Mouse (Mus musculus): ENCODE data around the gene Gpc6. TPM values are rescaled to one million over a fixed set of nuclear protein-coding genes. Genes with fewer than 3 reads are reported as not detected.

The Gpc6 gene
- total RNA-seq, 2 experiments from 2014 or later = 22.7 to 30.5 TPM

DNA sequence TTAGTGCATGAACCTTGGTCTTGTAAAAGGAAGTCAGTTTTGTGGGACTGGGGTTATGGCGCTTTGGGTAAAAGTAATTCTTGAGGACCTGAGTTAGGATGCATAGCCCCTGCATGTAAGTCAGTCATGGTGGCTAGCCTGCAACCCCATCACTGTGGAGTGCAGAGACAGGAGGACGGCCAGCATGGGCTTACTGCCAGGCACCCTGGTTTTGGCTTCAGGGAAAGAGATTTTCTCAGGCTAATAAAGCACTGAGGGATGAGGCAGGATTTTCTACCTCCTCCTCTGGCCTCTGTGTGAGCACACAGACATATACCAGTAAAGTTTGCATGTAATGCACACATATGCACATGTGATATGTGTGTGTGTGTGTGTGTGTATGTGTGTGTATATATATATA is 883.2 kb downstream of the Gpc6 start:
- intact Hi-C loops (cut with DNase I) = no loop called here
- no peak for DNase-seq (ENCODE audit: low spot score in 2 of 2)

DNA sequence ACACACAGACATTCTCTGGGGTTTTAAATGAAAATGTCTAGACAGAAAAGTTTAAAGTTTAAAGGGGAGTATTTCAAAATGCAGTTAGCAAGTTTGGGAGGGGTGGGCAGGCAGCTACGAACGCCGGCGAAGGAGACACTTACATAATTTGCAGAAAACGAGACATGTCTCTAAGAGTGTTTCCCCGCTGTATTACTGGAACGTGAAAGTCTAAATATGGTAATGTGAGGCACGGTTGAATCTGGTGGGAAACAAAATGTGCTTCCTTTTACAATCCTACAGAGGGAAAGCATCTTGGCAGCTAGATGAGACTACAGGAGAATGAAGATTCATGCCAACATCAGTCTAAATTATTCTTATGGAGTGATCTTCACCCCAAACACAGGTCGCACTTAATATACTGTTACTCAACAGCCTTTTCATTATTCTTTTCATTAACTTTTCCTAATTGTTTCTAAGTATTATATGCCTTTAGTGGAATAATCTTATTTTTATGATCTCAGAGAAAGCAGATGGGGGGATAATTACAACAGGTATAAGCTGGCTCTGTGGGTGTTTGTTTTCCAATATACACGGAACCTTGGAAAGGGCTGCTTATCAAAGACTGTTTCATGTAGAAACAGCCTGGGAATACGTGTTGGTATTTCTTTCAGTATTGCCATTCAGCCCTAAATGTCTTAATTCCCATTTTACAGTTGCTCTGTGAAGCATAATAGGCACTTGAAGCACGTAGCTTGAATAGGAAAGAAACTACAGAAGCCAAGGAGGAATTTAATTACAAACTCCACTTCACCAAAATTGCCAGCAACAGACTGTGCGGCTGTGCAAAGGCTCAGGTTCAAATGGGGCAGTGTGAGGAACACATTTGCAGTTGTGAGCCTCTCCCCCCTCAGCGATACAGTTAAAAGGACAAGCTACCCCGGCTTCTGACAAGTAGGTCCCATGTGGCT is 885.5 kb downstream of the Gpc6 start:
- peak; percentile 52 to 74 for DNase-seq (ENCODE audit: low spot score in 2 of 2)
- intact Hi-C loops (cut with DNase I) = loop anchor here (10.0 kb wide), 1 partner anchor 124 kb away; no protein-coding TSS in a partner anchor

DNA sequence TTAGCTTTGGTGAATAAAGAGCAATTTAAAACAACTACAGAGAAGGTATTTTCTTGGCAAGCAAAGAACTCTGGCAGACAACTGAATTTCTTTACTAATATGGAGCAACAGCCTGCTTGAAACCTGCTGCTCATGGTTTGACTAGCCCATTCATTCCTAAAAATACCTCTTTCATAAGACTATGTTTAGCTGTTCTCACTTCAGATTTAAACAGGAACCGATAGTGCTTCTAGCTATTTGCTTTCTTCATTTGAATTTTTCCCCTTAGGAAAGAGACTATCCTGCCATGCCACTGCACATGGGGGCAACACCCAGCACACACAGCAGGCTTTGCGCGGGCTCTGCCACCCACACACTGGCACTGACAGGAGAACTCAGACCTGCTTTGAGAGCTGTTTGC is 888.4 kb downstream of the Gpc6 start:
- intact Hi-C loops (cut with DNase I) = loop anchor here (10.0 kb wide), 1 partner anchor 121 kb away; no protein-coding TSS in a partner anchor
- DNase-seq (ENCODE audit: low spot score in 2 of 2) = peak; percentile 38 to 70

DNA sequence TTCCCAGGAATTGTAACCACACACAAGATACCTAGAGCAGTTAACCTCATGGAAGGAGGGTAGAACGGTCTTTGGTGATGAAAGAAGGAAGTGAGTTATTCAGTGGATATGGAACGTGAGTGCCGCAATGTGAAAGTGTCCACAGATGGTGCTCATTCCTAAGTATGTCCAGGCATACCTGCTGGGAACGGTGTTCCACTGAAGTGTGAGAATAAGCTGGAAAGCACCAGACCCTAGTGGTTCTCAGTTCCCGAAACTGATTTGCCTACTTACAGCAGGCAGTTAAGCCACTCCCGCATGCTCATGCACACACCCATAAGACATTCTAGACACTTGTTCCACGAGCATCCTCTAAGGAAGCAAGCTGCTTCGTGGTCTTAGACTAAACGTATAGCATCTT is 890.9 kb downstream of the Gpc6 start:
- DNase-seq (ENCODE audit: low spot score in 2 of 2) = no peak

DNA sequence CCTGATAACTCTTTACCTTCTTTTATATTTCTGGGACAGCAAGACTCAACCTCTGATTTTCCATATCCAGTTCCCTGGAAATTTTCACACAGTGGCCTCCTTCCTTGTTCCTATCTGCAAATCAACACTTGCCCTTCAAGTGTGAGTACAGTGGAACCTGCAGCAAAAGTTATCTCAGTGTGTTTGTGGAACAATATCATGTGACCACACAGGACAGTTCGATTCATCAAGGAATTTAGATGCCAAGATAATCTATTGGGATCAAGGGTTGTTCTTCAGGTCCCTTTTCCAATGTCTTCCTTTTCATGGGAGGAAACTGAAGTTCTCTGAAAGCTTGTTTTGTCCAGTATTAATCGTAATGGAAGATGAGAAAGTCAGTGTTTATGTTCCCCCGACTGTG is 891.6 kb downstream of the Gpc6 start:
- intact Hi-C loops (cut with DNase I) = loop anchor here (10.0 kb wide), 1 partner anchor 118 kb away; no protein-coding TSS in a partner anchor
- DNase-seq (ENCODE audit: low spot score in 2 of 2) = no peak

More for the DNA sequence above, 890.9 kb downstream of the Gpc6 start:
- intact Hi-C loops (cut with DNase I) = loop anchor here (10.0 kb wide), 1 partner anchor 119 kb away; no protein-coding TSS in a partner anchor

DNA sequence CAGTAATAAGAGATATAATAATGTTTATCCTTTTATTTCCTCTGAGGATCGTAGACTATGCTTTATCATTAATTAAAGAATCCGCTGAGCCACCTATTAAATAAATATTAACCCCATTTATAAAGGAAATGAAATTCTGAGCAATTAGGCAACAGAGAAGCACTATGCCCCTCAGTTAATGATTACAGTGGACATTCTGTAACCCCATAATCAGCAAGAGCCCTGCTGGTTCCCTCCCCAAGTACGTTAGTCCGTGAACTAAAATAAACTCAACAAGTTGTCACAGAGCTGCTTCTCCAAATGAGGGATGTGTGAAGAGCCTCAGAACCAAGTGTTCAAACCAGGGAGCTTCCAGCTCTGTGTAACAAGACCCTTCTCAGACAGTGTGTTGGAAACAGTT is 892.1 kb downstream of the Gpc6 start:
- intact Hi-C loops (cut with DNase I) = loop anchor here (10.0 kb wide), 1 partner anchor 118 kb away; no protein-coding TSS in a partner anchor
- DNase-seq (ENCODE audit: low spot score in 2 of 2) = no peak

DNA sequence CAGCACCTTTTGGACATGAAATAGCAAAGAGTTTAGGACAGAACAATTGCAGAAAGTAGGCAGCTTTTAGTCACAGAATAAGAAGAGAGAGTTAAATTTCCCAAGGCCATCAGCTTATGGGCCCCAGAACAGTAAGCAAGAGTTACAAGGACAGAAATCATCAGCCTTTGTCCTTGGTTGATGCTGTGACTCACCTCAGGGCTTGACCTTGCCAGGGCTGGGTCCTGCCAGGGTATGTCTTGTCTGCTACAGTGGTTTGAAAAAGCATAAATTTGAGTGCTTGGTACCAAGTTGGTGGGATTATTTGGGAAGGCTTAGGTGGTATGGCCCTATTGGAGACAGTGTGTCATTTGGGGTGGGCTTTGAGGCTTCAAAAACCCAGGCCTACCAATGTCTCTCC is 899.4 kb downstream of the Gpc6 start:
- intact Hi-C loops (cut with DNase I) = no loop called here
- DNase-seq (ENCODE audit: low spot score in 2 of 2) = no peak

DNA sequence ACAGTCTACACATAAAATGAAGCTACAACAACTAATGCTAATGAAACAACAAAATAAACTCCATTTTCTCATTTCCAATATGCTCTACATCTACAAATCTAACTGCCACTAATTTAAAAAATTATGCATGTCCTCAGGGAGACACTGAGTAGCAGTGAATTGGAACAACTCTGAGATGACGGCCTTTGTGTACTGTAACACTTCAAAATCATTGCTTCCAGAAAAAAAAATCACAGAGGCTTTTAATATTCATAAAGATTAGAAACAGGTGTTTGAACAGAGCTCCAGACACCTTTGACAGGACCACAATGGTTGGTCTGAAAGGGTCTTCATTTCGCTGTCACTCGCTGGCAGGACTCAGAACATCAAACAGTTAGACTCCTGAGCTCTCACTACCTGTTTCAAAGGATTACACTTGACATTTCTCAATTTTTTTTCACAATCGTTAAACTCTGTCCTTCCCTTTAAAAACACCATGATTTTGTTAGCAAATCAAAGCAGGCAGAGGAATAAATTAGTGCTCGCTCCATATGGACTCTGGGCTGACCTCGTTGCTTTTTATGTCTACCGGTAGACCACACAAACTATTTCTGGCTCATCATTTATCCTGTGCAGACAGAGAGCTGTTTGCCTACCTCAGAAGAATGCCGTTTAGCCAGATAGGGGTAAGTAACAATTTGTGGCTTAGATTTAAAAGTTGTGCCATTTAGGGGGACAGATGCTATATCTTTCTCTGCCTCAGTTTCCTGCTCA is 901.4 kb downstream of the Gpc6 start:
- intact Hi-C loops (cut with DNase I) = no loop called here
- no peak for DNase-seq (ENCODE audit: low spot score in 2 of 2)

DNA sequence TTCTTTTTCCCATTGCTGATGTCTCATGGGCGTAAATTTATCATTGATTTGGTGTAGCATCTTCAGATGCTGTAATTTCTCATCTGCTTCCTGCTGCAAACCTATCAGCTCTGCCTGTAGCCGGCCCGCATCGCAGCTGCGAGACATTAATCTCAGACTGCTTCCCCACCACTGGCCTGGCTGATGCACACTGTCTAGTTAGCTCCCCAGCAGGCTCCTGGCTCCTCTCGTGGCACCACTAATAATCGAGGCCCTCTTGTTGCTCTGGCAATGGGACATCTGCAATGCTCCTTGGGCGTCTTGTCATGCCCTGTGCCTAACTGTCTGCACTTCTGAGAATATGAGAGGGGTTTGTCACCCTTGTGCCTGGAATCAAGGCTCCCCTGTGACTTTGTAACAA is 906.2 kb downstream of the Gpc6 start:
- DNase-seq (ENCODE audit: low spot score in 2 of 2) = no peak
- intact Hi-C loops (cut with DNase I) = no loop called here

DNA sequence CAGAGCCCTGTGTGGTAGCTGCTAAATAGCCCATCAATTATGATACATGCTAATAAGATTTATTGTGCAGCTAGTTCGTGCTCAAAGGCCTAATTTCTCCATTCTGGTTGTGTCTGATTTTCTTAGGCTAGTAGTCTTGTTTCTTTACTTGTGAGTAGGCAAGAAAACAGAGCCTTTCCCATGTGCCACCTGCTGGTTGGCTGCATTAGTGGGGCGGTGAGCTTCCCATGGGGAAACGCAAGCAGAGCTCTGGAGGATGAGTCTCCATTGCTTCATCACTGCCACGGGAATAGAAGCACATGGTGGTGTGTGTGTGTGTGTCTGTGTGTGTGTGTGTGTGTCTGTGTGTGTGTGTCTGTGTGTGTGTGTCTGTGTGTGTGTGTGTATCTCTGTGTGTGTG is 906.6 kb downstream of the Gpc6 start:
- DNase-seq (ENCODE audit: low spot score in 2 of 2) = peak; percentile 48 to 54
- intact Hi-C loops (cut with DNase I) = no loop called here

DNA sequence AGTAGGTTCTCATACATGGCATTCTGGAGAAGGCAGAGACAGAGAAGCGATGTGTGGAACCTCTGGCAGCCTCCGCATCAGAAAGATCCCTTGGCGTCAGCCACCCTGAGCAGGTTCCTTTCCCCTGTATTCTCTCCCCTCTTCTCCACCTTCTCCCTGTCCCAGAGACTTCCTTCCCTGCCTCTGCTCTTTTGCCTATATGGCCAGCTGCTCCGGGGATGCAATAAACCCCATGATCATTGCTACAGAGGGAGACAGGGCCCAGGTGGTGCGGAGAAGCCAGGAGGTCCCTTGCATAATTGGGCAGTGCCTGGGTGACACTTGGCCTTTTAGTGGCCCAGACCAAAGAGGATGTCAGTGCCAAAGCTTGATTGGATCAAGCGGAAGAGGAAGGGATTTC is 910.4 kb downstream of the Gpc6 start:
- DNase-seq (ENCODE audit: low spot score in 2 of 2) = no peak
- intact Hi-C loops (cut with DNase I) = no loop called here

DNA sequence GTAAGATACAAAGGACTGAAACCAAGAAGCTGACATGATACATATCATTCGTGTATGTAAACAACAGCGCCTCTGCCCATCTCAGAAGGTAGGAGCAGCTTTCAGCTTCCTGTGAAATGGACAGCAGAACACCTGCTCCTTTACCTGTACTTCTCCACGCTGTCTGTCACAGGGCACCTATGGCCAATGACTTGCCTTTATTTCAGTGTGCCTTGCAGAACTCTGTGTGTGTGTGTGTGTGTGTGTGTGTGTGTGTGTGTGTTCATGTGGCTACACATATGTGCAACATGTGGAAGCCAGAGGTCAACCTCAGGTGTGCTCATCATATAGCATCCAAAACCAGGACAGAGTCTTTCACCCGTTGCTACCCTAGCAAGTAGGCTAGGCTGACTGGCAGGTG is 911.9 kb downstream of the Gpc6 start:
- intact Hi-C loops (cut with DNase I) = no loop called here
- no peak for DNase-seq (ENCODE audit: low spot score in 2 of 2)

DNA sequence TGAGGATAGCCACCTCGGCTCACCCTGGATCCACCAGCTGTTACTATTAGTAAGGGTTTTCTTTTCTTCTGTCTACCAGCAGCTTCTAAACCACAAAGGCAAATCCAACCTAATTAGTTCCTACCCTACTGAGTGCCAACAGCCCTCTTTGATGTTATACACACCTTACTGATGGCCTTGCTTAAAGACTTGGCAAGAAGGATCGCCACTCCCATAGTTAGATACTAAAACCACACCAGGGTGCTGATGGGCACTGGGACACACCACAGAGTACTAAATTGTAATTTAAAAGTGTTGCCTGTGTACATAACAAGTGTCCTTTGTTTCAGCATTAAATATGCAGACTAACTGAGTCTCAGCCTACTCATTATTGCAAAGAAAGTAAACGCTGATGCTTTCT is 912.6 kb downstream of the Gpc6 start:
- intact Hi-C loops (cut with DNase I) = no loop called here
- DNase-seq (ENCODE audit: low spot score in 2 of 2) = no peak

DNA sequence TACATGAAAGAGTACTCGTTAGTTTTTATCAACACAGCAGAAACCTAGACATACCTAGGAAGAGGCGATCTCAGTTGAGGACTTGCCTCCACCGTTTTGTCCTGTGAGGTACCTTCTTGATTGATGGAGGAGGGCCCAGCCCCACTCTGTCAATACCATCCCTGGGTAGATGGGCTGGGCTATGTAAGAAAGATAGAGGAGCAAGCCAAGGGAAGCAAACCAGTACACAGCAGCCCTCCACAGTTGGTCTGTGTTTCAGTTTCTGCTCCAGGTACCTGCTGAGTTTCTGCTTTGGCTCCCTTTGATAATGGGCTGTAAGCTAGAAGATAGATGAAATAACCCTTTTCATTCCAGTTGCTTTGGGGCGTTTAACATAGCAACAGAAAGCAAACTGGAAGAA is 916.1 kb downstream of the Gpc6 start:
- intact Hi-C loops (cut with DNase I) = no loop called here
- DNase-seq (ENCODE audit: low spot score in 2 of 2) = no peak

DNA sequence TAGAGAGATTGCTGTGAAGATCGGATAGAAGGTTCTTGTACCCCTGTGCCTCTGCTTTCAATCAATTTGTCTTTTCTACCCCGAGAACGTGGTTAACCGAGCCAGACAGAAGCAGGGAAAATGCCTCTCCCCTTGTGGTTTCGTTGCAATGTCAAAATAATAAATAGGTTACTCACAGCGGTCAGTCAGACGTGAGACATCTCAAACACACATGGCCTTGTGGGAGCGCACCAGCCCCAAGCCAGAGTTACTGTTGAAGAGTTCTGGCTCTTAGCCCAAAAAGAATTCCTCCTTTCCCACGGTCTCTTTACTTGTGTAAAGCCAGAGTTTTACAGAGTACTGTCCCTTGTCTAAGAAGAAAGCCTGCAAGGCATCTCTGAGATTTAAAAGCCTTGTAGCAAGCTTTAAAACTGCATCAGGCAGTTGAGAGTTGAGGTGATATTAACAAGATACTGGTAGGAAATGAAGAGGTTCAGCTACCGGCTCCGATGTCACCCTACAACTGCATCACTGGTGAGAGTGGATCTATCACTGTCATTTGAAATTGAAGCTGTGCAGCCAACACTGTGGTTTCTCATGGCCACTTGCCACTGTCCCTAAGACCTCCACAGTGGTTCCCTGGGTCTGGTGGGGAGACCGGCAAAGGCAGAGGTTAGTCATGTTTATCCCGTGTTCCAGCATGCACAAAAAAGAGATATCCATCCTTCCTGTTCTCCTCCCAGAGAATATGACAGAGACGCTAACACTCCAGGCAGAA is 916.9 kb downstream of the Gpc6 start:
- intact Hi-C loops (cut with DNase I) = no loop called here
- no peak for DNase-seq (ENCODE audit: low spot score in 2 of 2)

DNA sequence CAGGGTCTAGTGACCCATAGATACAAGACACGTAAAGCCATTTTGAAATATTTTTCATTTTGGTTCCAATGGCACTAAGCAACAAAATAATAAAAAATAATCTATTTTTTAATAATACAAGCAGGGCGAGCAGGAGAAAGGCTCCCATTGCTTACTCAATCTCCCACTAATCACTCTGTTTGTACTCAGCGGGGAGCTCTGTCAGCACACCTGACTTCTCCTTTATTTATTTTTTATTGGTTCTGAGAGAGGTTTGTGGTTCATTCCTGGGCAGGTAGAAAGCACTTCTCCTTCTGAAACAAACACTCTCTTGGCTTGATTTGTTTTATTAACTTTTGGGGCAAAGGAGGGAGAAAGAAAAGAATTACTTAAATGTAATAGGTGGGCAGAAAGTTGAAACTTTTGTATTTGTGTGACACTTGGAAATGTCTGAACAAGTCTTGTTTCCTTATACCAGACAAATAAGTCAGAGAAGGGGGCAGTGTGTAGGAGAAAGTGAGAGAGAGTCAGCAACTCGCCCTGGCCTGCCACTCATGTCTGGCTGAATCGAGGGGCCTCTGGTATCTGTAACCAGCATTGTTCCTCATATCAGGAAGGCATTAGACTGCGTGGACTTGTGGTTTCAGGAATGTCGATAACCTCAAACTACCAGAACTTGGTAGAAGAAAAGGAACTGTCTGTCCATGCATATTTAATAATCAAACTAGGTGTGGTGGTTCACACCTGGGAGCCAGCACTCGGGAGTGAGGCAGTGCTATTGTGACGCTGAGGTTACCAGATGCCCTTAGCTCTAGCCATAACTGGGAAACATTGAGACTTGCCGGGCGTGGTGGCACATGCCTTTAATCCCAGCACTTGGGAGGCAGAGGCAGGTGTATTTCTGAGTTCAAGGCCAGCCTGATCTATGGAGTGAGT is 924.7 kb downstream of the Gpc6 start:
- no peak for DNase-seq (ENCODE audit: low spot score in 2 of 2)
- intact Hi-C loops (cut with DNase I) = no loop called here

DNA sequence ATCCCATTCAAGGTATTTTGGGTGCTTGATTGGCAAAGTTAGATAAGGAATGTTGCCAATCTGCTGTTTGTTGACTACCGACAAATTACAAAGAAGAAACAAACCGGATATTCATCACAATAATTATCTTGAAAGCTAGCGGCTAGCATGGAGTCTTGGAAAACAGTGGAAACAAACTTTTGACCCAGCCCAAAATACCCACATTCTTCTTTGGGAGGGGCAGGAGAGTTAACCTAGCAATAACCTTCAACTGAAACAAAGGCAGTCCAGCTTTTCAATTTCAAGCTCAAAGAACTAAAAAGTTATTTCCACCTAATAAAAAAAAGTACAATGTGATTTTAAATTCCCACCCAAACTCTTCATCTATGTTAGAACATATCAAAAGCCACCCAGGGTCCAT is 927.2 kb downstream of the Gpc6 start:
- intact Hi-C loops (cut with DNase I) = no loop called here

DNA sequence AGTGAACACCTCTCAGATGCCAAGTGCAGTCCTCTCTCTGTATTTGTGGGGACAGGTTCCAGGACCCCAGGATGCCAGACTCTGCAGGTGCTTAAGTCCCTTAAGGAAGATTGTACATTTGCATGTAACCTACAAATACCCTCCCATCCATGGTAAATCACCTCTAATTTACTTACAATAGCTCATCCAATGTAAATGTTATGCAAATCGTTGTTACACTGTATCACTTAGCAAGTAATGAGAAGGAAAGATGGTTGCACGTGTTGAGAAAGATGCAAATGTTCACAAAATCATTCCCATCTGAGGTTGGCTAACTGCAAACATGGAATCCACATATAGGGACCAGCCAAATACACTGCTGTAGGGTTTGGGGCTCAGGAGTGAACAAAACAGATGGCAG is 927.7 kb downstream of the Gpc6 start:
- intact Hi-C loops (cut with DNase I) = no loop called here
- no peak for DNase-seq (ENCODE audit: low spot score in 2 of 2)

More for the DNA sequence above, 927.2 kb downstream of the Gpc6 start:
- DNase-seq (ENCODE audit: low spot score in 2 of 2) = no peak

DNA sequence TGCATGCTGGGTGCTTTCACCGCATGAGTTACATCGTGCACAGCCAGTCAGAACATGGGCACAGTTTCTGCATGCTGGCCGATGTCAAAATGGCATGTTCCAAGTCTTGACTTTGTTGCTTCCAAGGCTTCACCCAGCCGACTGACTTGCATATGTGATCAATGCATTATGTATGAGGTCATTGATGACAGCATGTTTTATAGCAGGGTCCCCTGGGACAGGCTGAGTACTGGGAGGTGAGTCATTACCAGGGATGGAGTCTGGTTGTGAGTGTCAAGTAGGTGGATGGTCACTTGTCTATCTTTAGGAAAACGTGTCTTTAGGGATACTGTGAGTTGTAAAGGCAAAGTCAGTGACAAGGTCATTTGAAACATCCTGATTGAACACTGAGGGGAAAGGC is 929.4 kb downstream of the Gpc6 start:
- intact Hi-C loops (cut with DNase I) = no loop called here

More for the DNA sequence above, 929.4 kb downstream of the Gpc6 start:
- DNase-seq (ENCODE audit: low spot score in 2 of 2) = no peak

Measured in left cerebral cortex, postnatal 14 days (tissue).